Mouse (Mus musculus) olfactory bulb, adult 2 months (tissue): ENCODE measurements around the gene Evi2. TPM values are rescaled to one million over a fixed set of nuclear protein-coding genes. Genes with fewer than 3 reads are reported as not detected.

Experiments
- H3K27ac ChIP-seq: fragments of 200-500 bp; 2 replicates; pipeline ENCODE4 v1.5.1; 2012; ENCODE audit warnings: low read depth, low read length; ENCODE audit not compliant: insufficient read depth
- H3K4me1 ChIP-seq: fragments of 200-500 bp; 2 replicates; pipeline ENCODE4 v1.6.1; 2012; ENCODE audit warnings: low read length; ENCODE audit not compliant: control insufficient read depth, insufficient read depth
- H3K4me3 ChIP-seq: fragments of 200-500 bp; 2 replicates; pipeline ENCODE4 v1.5.1; 2012; ENCODE audit warnings: mild to moderate bottlenecking, low read depth, low read length, moderate library complexity; ENCODE audit not compliant: insufficient read depth
- CTCF ChIP-seq: fragments of 200-500 bp; IDR thresholded peaks from 2 replicates; pipeline ENCODE4 v1.5.1; 2012; ENCODE audit warnings: low read depth, mild to moderate bottlenecking, low read length, moderate library complexity; ENCODE audit not compliant: insufficient read depth
- POLR2A ChIP-seq: fragments of 200-500 bp; IDR thresholded peaks from 2 replicates; pipeline ENCODE4 v1.6.1; 2012; ENCODE audit warnings: mild to moderate bottlenecking, low read depth, low read length, moderate library complexity; ENCODE audit not compliant: insufficient read depth
- WGBS: fragments of 180-500 bp; shearing (Covaris S2); methylation state at CpG from one replicate; pipeline ENCODE4 v1.1.7; 2018; 5-methylcytosine and 5-hydroxymethylcytosine counted together
- polyA plus RNA-seq: library from polyadenylated mRNA; stranded (reverse); fragments of >200 nt; gene quantifications from 2 replicates; pipeline ENCODE4 v1.2.4, GENCODE M21; 2012; ENCODE audit warnings: low replicate concordance; ENCODE audit not compliant: missing spikeins, insufficient read depth, insufficient read length

The Evi2 gene
- not detected in 2 replicates for polyA plus RNA-seq

GRCm38 (mm10) chr11:79530333-79530761, at the start of gene Evi2, which contains the start of gene Evi2a:
Gene Evi2 (minus strand): TSS chr11:79530589.
Gene Evi2a (minus strand): TSS chr11:79530609.
- H3K4me3 ChIP-seq = no peak within 1 kb of the TSS

GRCm38 (mm10) chr11:79577741-79578140, 47.4 kb upstream of the Evi2 start:
- Histone ChIP-seq H3K4me3 (no peak overlapping the region), H3K4me1 (peaks cover 6% of the 10 kb centered on the region), H3K27ac (no peak overlapping the region)
- TF ChIP-seq CTCF = no peak
- WGBS = 42% methylated on average over 5 of the region's 5 CpGs

More at GRCm38 (mm10) chr11:79530333-79530761, at the start of gene Evi2, which contains the start of gene Evi2a:
- Histone ChIP-seq H3K27ac (no peak within 1 kb of the TSS), H3K4me1 (peaks cover 17% of the 10 kb centered on the region)
- no peak for TF ChIP-seq POLR2A
- no peak for TF ChIP-seq CTCF
- 87% methylated on average over 7 of the region's 7 CpGs for WGBS

- Histone ChIP-seq H3K4me3 (no peak overlapping the region), H3K27ac (no peak overlapping the region), H3K4me1 (peaks cover 5% of the 10 kb centered on the region)
- WGBS = 91% methylated on average over 14 of the region's 14 CpGs
- no peak for TF ChIP-seq POLR2A
- TF ChIP-seq CTCF = no peak
Observed at GRCm38 (mm10) chr11:79575383-79576073, 45.1 kb upstream of the Evi2 start.

GRCm38 (mm10) chr11:79573836-79574235, 43.4 kb upstream of the Evi2 start:
- 0 out of 2 replicates have a peak, but pooled peaks cover 2% of the 10 kb centered on the region for H3K4me1 ChIP-seq
- H3K4me3 ChIP-seq = no peak overlapping the region
- no peak for TF ChIP-seq CTCF
- no peak for TF ChIP-seq POLR2A
- 76% methylated on average over 3 of the region's 3 CpGs for WGBS
- H3K27ac ChIP-seq = no peak overlapping the region

- 93% methylated on average over 2 of the region's 2 CpGs for WGBS
- Histone ChIP-seq H3K27ac (no peak overlapping the region), H3K4me1 (0 out of 2 replicates have a peak, but pooled peaks cover 2% of the 10 kb centered on the region), H3K4me3 (no peak overlapping the region)
- TF ChIP-seq CTCF = no peak
- TF ChIP-seq POLR2A = no peak
Observed at GRCm38 (mm10) chr11:79570319-79570718, 39.9 kb upstream of the Evi2 start.

GRCm38 (mm10) chr11:79568197-79568911, 38.0 kb upstream of the Evi2 start:
- TF ChIP-seq CTCF (no peak), POLR2A (no peak)
- no peak overlapping the region for H3K27ac ChIP-seq
- 93% methylated on average over 11 of the region's 11 CpGs for WGBS
- no peak overlapping the region for H3K4me3 ChIP-seq
- H3K4me1 ChIP-seq = 0 out of 2 replicates have a peak, but pooled peaks cover 2% of the 10 kb centered on the region

- Histone ChIP-seq H3K27ac (no peak overlapping the region), H3K4me3 (no peak overlapping the region), H3K4me1 (0 out of 2 replicates have a peak, but pooled peaks cover 2% of the 10 kb centered on the region)
- TF ChIP-seq CTCF = no peak
- no peak for TF ChIP-seq POLR2A
- WGBS = 64% methylated on average over 1 of the region's 1 CpGs
Observed at GRCm38 (mm10) chr11:79566947-79567346, 36.6 kb upstream of the Evi2 start.

GRCm38 (mm10) chr11:79563493-79563892, 33.1 kb upstream of the Evi2 start:
- H3K27ac ChIP-seq = no peak overlapping the region
- no peak overlapping the region for H3K4me3 ChIP-seq
- TF ChIP-seq CTCF (no peak), POLR2A (no peak)
- 91% methylated on average over 7 of the region's 7 CpGs for WGBS
- H3K4me1 ChIP-seq = no peaks in the 10 kb centered on the region

GRCm38 (mm10) chr11:79560536-79560935, 30.1 kb upstream of the Evi2 start:
- no peaks in the 10 kb centered on the region for H3K4me1 ChIP-seq
- H3K4me3 ChIP-seq = no peak overlapping the region
- 93% methylated on average over 4 of the region's 4 CpGs for WGBS
- H3K27ac ChIP-seq = no peak overlapping the region
- TF ChIP-seq CTCF = no peak
- no peak for TF ChIP-seq POLR2A
